Mouse (Mus musculus): ENCODE measurements at regions not wholly inside any gene's neighbourhood (a gene's known extent, or its start where the extent isn't known, plus 50 kb on each side); places are given as distances from the start of the nearest gene placed in this dataset.

GRCm38 (mm10) chr1:137488226-137488625, 528.0 kb upstream of the Nr5a2 start:
- no peak for TF ChIP-seq CTCF (IDR thresholded peaks at IDR 0.05; ENCODE audit: extremely low read depth, insufficient read depth, insufficient read length, insufficient replicate concordance)
- no peak for TF ChIP-seq POLR2A (IDR thresholded peaks at IDR 0.05; ENCODE audit: low read depth, low read length)

All from spleen, adult 2 months (tissue).